Mouse (Mus musculus) T-cell, adult 2 months (primary cell): ENCODE measurements around the gene Serpina3c.
"Not testable (repeated sequence)": the region's sequence is repeated elsewhere in the genome, so short reads cannot be mapped to it uniquely, and the experiment has no call there.

ENCODE experiments used
- DNase-seq: peaks from one replicate; pipeline ENCODE4 v3.0.0; 2022; ENCODE audit warnings: low spot score

Gene Serpina3c

GRCm38 (mm10) chr12:104112333-104112732 lies 41.3 kb downstream of the Serpina3c start, which contains the start of gene Serpina3a:
Gene Serpina3a, plus strand, starts transcription at chr12:104112724.
- DNase-seq = not testable (repeated sequence)

- no peak for DNase-seq
Observed at GRCm38 (mm10) chr12:104108507-104108906, 45.2 kb downstream of the Serpina3c start.

GRCm38 (mm10) chr12:104106919-104107318 lies 46.8 kb downstream of the Serpina3c start:
- DNase-seq = no peak

- DNase-seq = no peak
Observed at GRCm38 (mm10) chr12:104105847-104106246, 47.8 kb downstream of the Serpina3c start.

GRCm38 (mm10) chr12:104100768-104101167 lies 52.9 kb downstream of the Serpina3c start, which contains the start of gene Serpina5:
Gene Serpina5, plus strand, starts transcription at chr12:104101113.
- no peak for DNase-seq
